Mouse (Mus musculus) ES-Bruce4 (cell line): Measurements from ENCODE around the gene Gp1ba. TPM values are rescaled to one million over a fixed set of nuclear protein-coding genes. Genes with fewer than 3 reads are reported as not detected.

Experiments
- H3K27ac ChIP-seq: 2 replicates; pipeline ENCODE4 v1.5.1; 2012; ENCODE audit warnings: low read length, inconsistent platforms; ENCODE audit not compliant: insufficient read depth
- H3K27me3 ChIP-seq: 2 replicates; pipeline ENCODE4 v1.6.1; 2012; ENCODE audit warnings: mild to moderate bottlenecking, low read length, inconsistent platforms; ENCODE audit not compliant: control insufficient read depth, poor library complexity, insufficient read depth, severe bottlenecking
- H3K36me3 ChIP-seq: 2 replicates; pipeline ENCODE4 v1.6.1; 2012; ENCODE audit warnings: inconsistent platforms, mild to moderate bottlenecking, low read length, moderate library complexity; ENCODE audit not compliant: control insufficient read depth, poor library complexity, insufficient read depth, severe bottlenecking
- H3K4me1 ChIP-seq: one replicate; pipeline ENCODE4 v1.8.1; 2011; ENCODE audit warnings: low read length; ENCODE audit not compliant: control insufficient read depth, insufficient read depth
- H3K4me3 ChIP-seq: 2 replicates; pipeline ENCODE4 v1.5.1; 2011; ENCODE audit warnings: low read depth, mild to moderate bottlenecking, low read length
- H3K9ac ChIP-seq: 2 replicates; pipeline ENCODE4 v1.6.1; 2012; ENCODE audit warnings: low read depth, mild to moderate bottlenecking, inconsistent platforms; ENCODE audit not compliant: poor library complexity, severe bottlenecking
- H3K9me3 ChIP-seq: replicated peaks from 2 replicates; pipeline ENCODE4 v1.6.1; 2012; ENCODE audit warnings: mild to moderate bottlenecking, low read length, inconsistent platforms; ENCODE audit not compliant: control insufficient read depth, poor library complexity, insufficient read depth, severe bottlenecking
- CTCF ChIP-seq: IDR thresholded peaks from one replicate; pipeline ENCODE4 v1.8.1; 2011; ENCODE audit warnings: low read depth, low read length
- EP300 ChIP-seq: IDR thresholded peaks from 2 replicates; pipeline ENCODE4 v1.6.1; 2011; ENCODE audit warnings: low read depth, low read length; ENCODE audit not compliant: insufficient read depth
- POLR2A ChIP-seq: IDR thresholded peaks from one replicate; pipeline ENCODE4 v1.8.1; 2011; ENCODE audit warnings: low read length; ENCODE audit not compliant: insufficient read depth
- polyA plus RNA-seq: library from polyadenylated mRNA; stranded (reverse); fragments of >200 nt; gene quantifications from 2 replicates; pipeline ENCODE4 v1.2.4, GENCODE M21; 2011; ENCODE audit warnings: low read depth; ENCODE audit not compliant: missing spikeins, insufficient read depth, insufficient read length

Gene Gp1ba
- polyA plus RNA-seq, 1 experiment: not detected

DNA sequence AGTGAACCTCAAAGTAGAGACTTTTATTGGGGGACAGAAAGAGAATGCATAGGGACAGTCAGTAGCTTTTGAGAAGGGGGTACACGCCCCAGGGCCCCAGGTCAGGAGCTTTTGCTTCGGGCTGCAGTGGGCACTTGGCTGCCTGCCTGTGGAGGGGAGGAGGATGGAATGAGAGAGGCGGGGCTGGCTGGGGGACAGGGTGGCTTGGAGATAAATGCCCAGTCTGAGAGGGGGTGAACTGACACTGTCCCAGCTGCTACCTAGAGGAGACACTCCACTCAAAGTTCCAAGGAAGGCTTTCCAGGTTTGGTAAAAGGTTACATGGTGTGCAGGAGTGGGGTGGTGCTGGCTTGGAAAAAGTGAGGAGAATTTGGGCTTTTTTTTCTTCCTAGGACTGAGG is 18.0 kb downstream of the Gp1ba start, which contains the start of gene Eno3:
Gene Eno3, plus strand, starts transcription at position 239 of the 400 bp plus-strand sequence.
- Histone ChIP-seq H3K9me3 (no peaks in the 10 kb centered on the region), H3K36me3 (peaks cover 12% of the 10 kb centered on the region), H3K27me3 (no peaks in the 10 kb centered on the region), H3K9ac (peak within 1 kb of the TSS; percentile 100), H3K27ac (peak within 1 kb of the TSS; percentile 97), H3K4me1 (no peaks in the 10 kb centered on the region), H3K4me3 (peak within 1 kb of the TSS; percentile 92)
- no peak for TF ChIP-seq EP300
- no peak for TF ChIP-seq CTCF
- TF ChIP-seq POLR2A: no peak

DNA sequence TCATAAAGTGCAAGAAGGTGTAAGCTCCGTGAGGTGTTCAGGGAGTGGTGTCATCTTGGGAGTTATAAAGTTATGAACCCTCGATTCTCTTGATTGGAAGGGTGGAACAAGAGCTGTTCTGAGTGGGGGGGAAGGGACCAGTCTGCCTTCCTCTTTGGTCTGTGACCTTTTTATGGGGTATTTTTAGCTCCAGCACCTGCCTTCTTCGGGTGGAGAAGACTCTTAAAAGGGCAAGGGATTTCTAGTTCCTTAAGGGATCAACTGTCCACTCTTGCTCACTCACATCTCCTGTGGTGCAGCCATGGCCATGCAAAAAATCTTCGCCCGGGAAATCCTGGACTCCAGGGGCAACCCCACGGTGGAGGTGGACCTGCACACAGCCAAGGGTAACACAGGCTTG is 18.7 kb downstream of the Gp1ba start:
- Histone ChIP-seq H3K36me3 (peaks cover 12% of the 10 kb centered on the region), H3K9me3 (no peaks in the 10 kb centered on the region), H3K27ac (no peak overlapping the region), H3K9ac (no peak overlapping the region), H3K4me3 (no peak overlapping the region), H3K4me1 (no peaks in the 10 kb centered on the region), H3K27me3 (no peaks in the 10 kb centered on the region)
- TF ChIP-seq POLR2A (no peak), CTCF (no peak), EP300 (no peak)

DNA sequence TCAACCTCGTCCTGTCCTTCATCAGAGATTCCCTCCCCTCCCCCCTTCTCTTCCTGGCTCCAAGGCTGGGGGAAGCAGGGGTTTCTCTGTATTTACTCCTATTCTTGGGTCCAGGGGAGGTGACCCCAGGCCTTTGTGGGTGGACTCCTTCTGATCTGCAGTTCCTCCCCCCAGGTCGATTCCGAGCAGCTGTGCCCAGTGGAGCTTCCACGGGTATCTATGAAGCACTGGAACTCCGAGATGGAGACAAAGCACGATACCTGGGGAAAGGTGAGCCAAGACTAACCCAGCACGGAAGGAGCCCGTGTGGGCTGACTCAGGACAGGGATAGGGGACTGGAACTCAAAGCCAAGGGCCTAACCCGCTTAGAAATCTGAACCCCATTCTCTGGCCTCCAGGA is 19.1 kb downstream of the Gp1ba start:
- H3K4me1 ChIP-seq: no peaks in the 10 kb centered on the region
- no peaks in the 10 kb centered on the region for H3K27me3 ChIP-seq
- no peak overlapping the region for H3K9ac ChIP-seq
- peaks cover 12% of the 10 kb centered on the region for H3K36me3 ChIP-seq
- H3K27ac ChIP-seq: no peak overlapping the region
- H3K4me3 ChIP-seq: no peak overlapping the region
- TF ChIP-seq POLR2A (no peak), CTCF (no peak), EP300 (no peak)
- no peaks in the 10 kb centered on the region for H3K9me3 ChIP-seq

DNA sequence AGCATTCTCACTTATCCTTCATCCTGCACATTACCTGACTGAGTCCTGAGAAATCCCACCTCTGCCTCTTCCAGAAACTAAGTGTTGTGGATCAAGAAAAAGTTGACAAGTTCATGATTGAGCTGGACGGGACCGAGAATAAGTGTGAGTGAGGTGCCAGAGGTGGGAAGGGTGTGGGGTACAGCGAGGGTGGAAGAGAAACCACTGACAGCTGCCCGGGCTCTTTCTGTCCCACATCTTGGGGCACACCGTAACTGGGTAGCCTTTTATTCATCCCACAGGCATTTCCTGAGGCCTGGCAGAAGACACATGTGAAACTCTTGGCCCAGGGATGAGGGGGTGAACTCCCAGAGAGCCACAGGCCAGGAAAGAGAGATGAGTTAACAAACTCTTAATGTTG is 19.6 kb downstream of the Gp1ba start:
- Histone ChIP-seq H3K9ac (0 out of 2 replicates have a peak overlapping the region, but pooled peaks have one; percentile 3), H3K27me3 (no peaks in the 10 kb centered on the region), H3K4me3 (no peak overlapping the region), H3K4me1 (no peaks in the 10 kb centered on the region), H3K9me3 (no peaks in the 10 kb centered on the region), H3K27ac (no peak overlapping the region), H3K36me3 (peaks cover 16% of the 10 kb centered on the region)
- TF ChIP-seq EP300: no peak
- no peak for TF ChIP-seq CTCF

DNA sequence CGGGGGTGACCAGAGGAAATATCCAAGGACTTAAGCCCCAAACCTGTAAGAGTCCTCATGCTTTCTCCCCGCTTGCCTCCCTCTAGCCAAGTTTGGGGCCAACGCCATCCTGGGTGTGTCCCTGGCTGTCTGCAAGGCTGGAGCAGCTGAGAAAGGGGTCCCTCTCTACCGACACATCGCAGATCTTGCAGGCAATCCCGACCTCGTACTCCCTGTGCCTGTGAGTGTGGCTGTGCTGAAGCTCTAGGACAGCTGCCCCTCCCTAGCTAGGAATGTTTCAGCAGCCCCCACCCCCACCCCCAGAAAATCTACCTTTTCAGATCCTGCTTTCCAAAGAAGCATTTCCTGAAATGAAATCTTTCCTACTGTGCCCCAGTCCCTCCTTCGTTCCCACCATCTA is 20.0 kb downstream of the Gp1ba start:
- Histone ChIP-seq H3K4me1 (no peaks in the 10 kb centered on the region), H3K27me3 (no peaks in the 10 kb centered on the region), H3K36me3 (peaks cover 20% of the 10 kb centered on the region), H3K9ac (0 out of 2 replicates have a peak overlapping the region, but pooled peaks have one; percentile 3), H3K4me3 (no peak overlapping the region), H3K9me3 (no peaks in the 10 kb centered on the region), H3K27ac (no peak overlapping the region)
- TF ChIP-seq CTCF: no peak
- TF ChIP-seq EP300: no peak
- no peak for TF ChIP-seq POLR2A

DNA sequence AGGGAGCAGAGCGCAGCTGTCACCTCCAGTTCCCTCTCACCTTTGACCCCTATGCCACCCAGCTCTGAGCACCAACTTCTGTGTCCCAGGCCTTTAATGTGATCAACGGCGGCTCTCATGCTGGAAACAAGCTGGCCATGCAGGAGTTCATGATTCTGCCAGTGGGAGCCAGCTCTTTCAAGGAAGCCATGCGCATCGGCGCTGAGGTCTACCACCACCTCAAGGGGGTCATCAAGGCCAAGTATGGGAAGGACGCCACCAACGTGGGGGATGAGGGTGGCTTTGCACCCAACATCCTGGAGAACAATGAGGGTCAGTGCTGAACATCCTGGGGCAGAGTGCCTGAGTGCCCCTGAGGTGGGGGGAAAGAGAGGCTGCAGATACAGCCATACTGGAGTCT is 21.6 kb downstream of the Gp1ba start:
- H3K36me3 ChIP-seq: peaks cover 35% of the 10 kb centered on the region
- H3K4me1 ChIP-seq: no peaks in the 10 kb centered on the region
- H3K9ac ChIP-seq: no peak overlapping the region
- no peaks in the 10 kb centered on the region for H3K9me3 ChIP-seq
- H3K27me3 ChIP-seq: no peaks in the 10 kb centered on the region
- H3K4me3 ChIP-seq: no peak overlapping the region
- H3K27ac ChIP-seq: no peak overlapping the region
- TF ChIP-seq POLR2A (no peak), EP300 (no peak), CTCF (no peak)

DNA sequence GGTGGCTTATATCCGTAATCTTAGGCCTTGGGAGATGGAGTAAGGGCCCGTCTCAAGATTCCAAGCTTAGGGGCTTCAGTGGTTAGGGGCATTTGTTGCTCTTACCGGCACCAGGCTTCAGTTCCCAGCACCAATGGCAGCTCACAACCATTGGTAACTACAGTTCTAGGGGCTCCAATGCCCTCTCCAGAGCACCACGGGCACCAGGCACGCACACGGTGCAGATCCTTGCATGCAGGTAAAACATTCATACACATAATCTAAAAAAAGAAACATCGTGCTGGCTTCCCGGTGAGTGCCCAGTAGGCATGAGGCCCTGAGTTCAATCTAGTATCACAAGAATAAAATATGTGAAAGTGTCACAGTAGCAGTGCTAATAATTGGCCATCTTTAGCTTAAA is 24.2 kb downstream of the Gp1ba start:
- H3K9ac ChIP-seq: no peak overlapping the region
- no peaks in the 10 kb centered on the region for H3K4me1 ChIP-seq
- H3K4me3 ChIP-seq: no peak overlapping the region
- no peak overlapping the region for H3K27ac ChIP-seq
- H3K27me3 ChIP-seq: no peaks in the 10 kb centered on the region
- no peaks in the 10 kb centered on the region for H3K9me3 ChIP-seq
- TF ChIP-seq POLR2A (no peak), CTCF (no peak), EP300 (no peak)
- peaks cover 45% of the 10 kb centered on the region for H3K36me3 ChIP-seq
